Comparison of ENCODE assay signal across 16 mouse cellular contexts in the genomic region with DNA sequence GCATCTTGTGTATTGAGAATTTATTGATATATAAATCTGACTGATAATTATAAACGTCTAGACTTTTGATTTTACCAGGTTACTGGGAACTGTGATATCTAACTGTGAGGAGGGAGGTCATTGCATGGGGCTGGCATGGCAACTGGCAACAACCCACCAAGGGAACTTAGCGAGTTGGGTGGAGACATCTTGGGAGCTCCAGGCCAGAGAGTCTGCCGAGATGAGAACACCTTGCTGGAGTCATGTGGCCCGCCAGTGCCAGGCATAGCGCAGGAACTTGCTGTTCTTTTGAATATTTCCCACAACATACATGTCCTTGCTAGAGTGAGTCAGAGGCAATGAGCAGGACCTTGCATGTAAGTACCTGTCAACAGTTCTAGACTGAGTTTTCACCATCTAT.
DNase-seq lines count a peak whose midpoint lies in the region.
"Had no signal": no experiment of that assay in that cellular context is flagged by ENCODE, and none has a peak within 500 bp of the region (broad histone marks: within the 10 kb centered on the region; RNA-seq: fewer than 3 reads in every experiment).

No protein-coding gene starts in this region.

- H3K27ac ChIP-seq in heart, embryonic 10.5 days = no peak overlapping the region

- no peaks in the 10 kb centered on the region for H3K36me3 ChIP-seq in heart, embryonic 10.5 days
- H3K36me3 ChIP-seq: G1E had no signal

- H3K4me3 ChIP-seq in heart, embryonic 10.5 days = no peak overlapping the region

- no peaks in the 10 kb centered on the region for H3K27me3 ChIP-seq in heart, embryonic 10.5 days (ENCODE audit: insufficient read depth, poor library complexity, severe bottlenecking)
- H3K27me3 ChIP-seq: CH12.LX had no signal

- no peaks in the 10 kb centered on the region for H3K9me3 ChIP-seq in heart, embryonic 10.5 days

- 85% methylated on average over 5 of the region's 5 CpGs for WGBS in heart, embryonic 10.5 days

- DNase-seq in heart, adult 11 months = peak; percentile 64
- no peak for DNase-seq in heart, adult 18-20 months
- DNase-seq in heart, embryonic 10.5 days (ENCODE audit: low spot score) = peak; percentile 63
- no peak for DNase-seq in heart, adult 9 months (ENCODE audit: low spot score in 2 of 2)
- DNase-seq: adrenal gland, adult 2 months; adrenal gland, adult 8-10 months; adrenal gland, postnatal 10 days; adrenal gland, postnatal 14 days; adrenal gland, postnatal 25 days; adrenal gland, postnatal 36 days; B cell, adult 2 months; cerebellum, adult 11 months; cerebellum, adult 11-12 months; cerebellum, adult 18-20 months had no signal

- H3K4me1 ChIP-seq in heart, embryonic 10.5 days = no peaks in the 10 kb centered on the region

Comparison
In these comparisons a context has a peak if more than half of its experiments do, and no peak if none do; other contexts are left out.
1. DNase-seq: peak in heart, adult 11 months (single experiment) and heart, embryonic 10.5 days (single experiment); none in heart, adult 18-20 months (0 of 2) and heart, adult 9 months (0 of 2).